Mouse (Mus musculus): ENCODE data around the gene Fam178b.

DNA sequence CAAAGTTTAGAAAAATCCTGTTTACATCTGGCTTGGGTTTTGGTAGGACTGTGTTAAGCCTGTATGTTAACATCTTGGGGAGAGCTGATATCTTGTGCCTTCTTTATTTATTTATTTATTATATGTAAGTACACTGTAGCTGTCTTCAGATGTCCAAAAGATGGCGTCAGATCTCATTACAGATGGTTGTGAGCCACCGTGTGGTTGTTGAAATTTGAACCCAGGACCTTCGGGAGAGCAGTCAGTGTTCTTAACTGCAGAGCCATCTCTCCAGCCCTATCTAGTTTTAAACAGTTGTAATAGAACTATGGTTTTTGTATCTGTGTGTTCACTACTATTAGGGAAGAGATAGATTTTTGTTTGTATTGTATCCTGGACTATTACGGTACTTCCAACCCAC, 153.7 kb downstream of the Fam178b start:
- TF ChIP-seq CTCF (IDR thresholded peaks at IDR 0.05; ENCODE audit: low read depth, low read length): no peak
- no peak for TF ChIP-seq POLR2A (IDR thresholded peaks at IDR 0.05; ENCODE audit: borderline replicate concordance, low read depth, low read length)

All from bone marrow macrophage, adult 2 months (primary cell).